Mouse (Mus musculus) CH12.LX (cell line): ENCODE results near the gene Bex6. TPM values are rescaled to one million over a fixed set of nuclear protein-coding genes. Genes with fewer than 3 reads are reported as not detected.
A peak's percentile ranks its signal among the peaks of the same experiment; 100 is the strongest.

Experiments used
- DNase-seq: peaks from one replicate; pipeline ENCODE4 v3.0.0-alpha.2; 2013; ENCODE audit errors: extremely low read depth
- H3K27ac ChIP-seq: 2 replicates; pipeline ENCODE4 v1.5.1; 2012; ENCODE audit warnings: low read depth, mild to moderate bottlenecking, control low read depth, moderate library complexity; ENCODE audit not compliant: insufficient read depth
- H3K27me3 ChIP-seq: replicated peaks from 2 replicates; pipeline ENCODE3; 2012; ENCODE audit warnings: inconsistent platforms
- H3K36me3 ChIP-seq, 2 experiments: replicated peaks in 1 of 2; 2 replicates each; pipeline versions ENCODE3 to v1.6.1; 2012; ENCODE audit warnings: inconsistent platforms in 1 of 2, low read length in 1 of 2, mild to moderate bottlenecking in 1 of 2, mixed read lengths in 1 of 2, moderate library complexity in 1 of 2; ENCODE audit not compliant: control insufficient read depth in 1 of 2, insufficient read depth in 1 of 2
- H3K4me1 ChIP-seq, 2 experiments: 2 replicates each; pipeline ENCODE4 v1.6.1; 2012; ENCODE audit warnings: inconsistent platforms in 1 of 2, moderate library complexity in 1 of 2; ENCODE audit not compliant: insufficient read depth in 2 of 2, control insufficient read depth in 1 of 2
- H3K4me2 ChIP-seq: 2 replicates; pipeline ENCODE4 v1.6.1; 2012; ENCODE audit warnings: low read depth, mild to moderate bottlenecking, control low read depth; ENCODE audit not compliant: poor library complexity, insufficient read depth, severe bottlenecking
- H3K4me3 ChIP-seq, 3 experiments: fragments of 150-350 bp in 1 of 3; sonication (generic) in 1 of 3; replicated peaks in 1 of 3; 2 replicates each; pipeline versions ENCODE3 to v1.5.1; 2011 to 2012; ENCODE audit warnings: low read depth in 2 of 3, low read length in 2 of 3, mild to moderate bottlenecking in 2 of 3, moderate library complexity in 2 of 3, control low read depth in 1 of 3, improper control_type of control experiment in 1 of 3, inconsistent platforms in 1 of 3, mixed read lengths in 1 of 3; ENCODE audit not compliant: poor library complexity in 1 of 3
- H3K79me2 ChIP-seq: replicated peaks from 2 replicates; pipeline ENCODE4 v1.6.1; 2012; ENCODE audit warnings: mild to moderate bottlenecking, moderate library complexity; ENCODE audit not compliant: control insufficient read depth, poor library complexity, insufficient read depth, severe bottlenecking; ENCODE audit errors: extremely low read depth
- H3K9ac ChIP-seq: 2 replicates; pipeline ENCODE4 v1.6.1; 2012; ENCODE audit warnings: low read depth, mild to moderate bottlenecking, control low read depth, moderate library complexity; ENCODE audit not compliant: insufficient read depth
- H3K9me3 ChIP-seq: replicated peaks from 2 replicates; pipeline ENCODE3; 2012; ENCODE audit warnings: low read length, inconsistent platforms, mixed read lengths
- BHLHE40 ChIP-seq: IDR thresholded peaks from 2 replicates; pipeline ENCODE4 v1.6.1; 2011; ENCODE audit warnings: mild to moderate bottlenecking, low read depth, low read length, improper control_type of control experiment
- CHD2 ChIP-seq: IDR thresholded peaks from 2 replicates; pipeline ENCODE4 v1.6.1; 2011; ENCODE audit warnings: low read length, improper control_type of control experiment
- CTCF ChIP-seq, 2 experiments: IDR thresholded peaks in 1 of 2; conservative IDR thresholded peaks in 1 of 2; 2 replicates each; pipeline ENCODE4 v1.5.1; 2011 to 2012; ENCODE audit warnings: low read depth in 2 of 2, low read length in 2 of 2, improper control_type of control experiment in 1 of 2, inconsistent platforms in 1 of 2, mild to moderate bottlenecking in 1 of 2, moderate library complexity in 1 of 2
- E2F4 ChIP-seq: IDR thresholded peaks from 2 replicates; pipeline ENCODE4 v1.6.1; 2011; ENCODE audit warnings: low read depth, low read length, improper control_type of control experiment; ENCODE audit not compliant: insufficient replicate concordance
- EP300 ChIP-seq: IDR thresholded peaks from 2 replicates; pipeline ENCODE4 v1.6.1; 2011; ENCODE audit warnings: low read length, improper control_type of control experiment
- GABPA ChIP-seq: IDR thresholded peaks from 2 replicates; pipeline ENCODE4 v1.6.1; 2012; ENCODE audit warnings: low read depth, low read length, improper control_type of control experiment, inconsistent platforms; ENCODE audit not compliant: insufficient replicate concordance
- HCFC1 ChIP-seq: IDR thresholded peaks from 2 replicates; pipeline ENCODE4 v1.6.1; 2012; ENCODE audit warnings: low read depth, mild to moderate bottlenecking, inconsistent platforms, low read length, improper control_type of control experiment
- IRF4 ChIP-seq: IDR thresholded peaks from 2 replicates; pipeline ENCODE4 v1.6.1; 2014; ENCODE audit warnings: low read depth, mild to moderate bottlenecking, inconsistent platforms, low read length, improper control_type of control experiment
- JUN ChIP-seq: IDR thresholded peaks from 2 replicates; pipeline ENCODE4 v1.6.1; 2011; ENCODE audit warnings: low read depth, mild to moderate bottlenecking, low read length, improper control_type of control experiment, moderate library complexity; ENCODE audit not compliant: insufficient read depth
- JUND ChIP-seq: conservative IDR thresholded peaks from 2 replicates; pipeline ENCODE4 v1.6.1; 2011; ENCODE audit warnings: low read depth, low read length, improper control_type of control experiment
- KAT2A ChIP-seq: IDR thresholded peaks from 2 replicates; pipeline ENCODE4 v1.6.1; 2012; ENCODE audit warnings: low read length, improper control_type of control experiment, inconsistent platforms; ENCODE audit not compliant: insufficient replicate concordance
- MAX ChIP-seq: IDR thresholded peaks from 2 replicates; pipeline ENCODE4 v1.6.1; 2011; ENCODE audit warnings: low read length, improper control_type of control experiment
- MEF2A ChIP-seq: IDR thresholded peaks from 2 replicates; pipeline ENCODE4 v1.6.1; 2014; ENCODE audit warnings: low read depth, mild to moderate bottlenecking, inconsistent platforms, low read length, improper control_type of control experiment, borderline replicate concordance
- MXI1 ChIP-seq: IDR thresholded peaks from 2 replicates; pipeline ENCODE4 v1.6.1; 2011; ENCODE audit warnings: mild to moderate bottlenecking, low read depth, low read length, improper control_type of control experiment
- NELFE ChIP-seq: IDR thresholded peaks from 2 replicates; pipeline ENCODE4 v1.6.1; 2011; ENCODE audit warnings: low read depth, low read length, improper control_type of control experiment
- NRF1 ChIP-seq: IDR thresholded peaks from 2 replicates; pipeline ENCODE4 v1.6.1; 2014; ENCODE audit warnings: low read depth, mild to moderate bottlenecking, inconsistent platforms, low read length, improper control_type of control experiment, moderate library complexity
- POLR2A ChIP-seq: IDR thresholded peaks from 2 replicates; pipeline ENCODE4 v1.6.1; 2011; ENCODE audit warnings: low read depth, mild to moderate bottlenecking, improper control_type of control experiment, low read length
- POLR2AphosphoS2 ChIP-seq: IDR thresholded peaks from 2 replicates; pipeline ENCODE4 v1.6.1; 2011; ENCODE audit warnings: low read depth, low read length, improper control_type of control experiment
- RAD21 ChIP-seq: IDR thresholded peaks from 2 replicates; pipeline ENCODE4 v1.6.1; 2011; ENCODE audit warnings: low read depth, mild to moderate bottlenecking, low read length, improper control_type of control experiment, moderate library complexity
- SIN3A ChIP-seq: IDR thresholded peaks from 2 replicates; pipeline ENCODE4 v1.6.1; 2012; ENCODE audit warnings: low read length, improper control_type of control experiment, inconsistent platforms
- SMC3 ChIP-seq: IDR thresholded peaks from 2 replicates; pipeline ENCODE4 v1.6.1; 2011; ENCODE audit warnings: low read depth, low read length, improper control_type of control experiment
- TBP ChIP-seq: conservative IDR thresholded peaks from 2 replicates; pipeline ENCODE4 v1.6.1; 2011; ENCODE audit warnings: low read depth, low read length, improper control_type of control experiment
- TCF12 ChIP-seq: IDR thresholded peaks from 2 replicates; pipeline ENCODE4 v1.6.1; 2014; ENCODE audit warnings: low read depth, mild to moderate bottlenecking, inconsistent platforms, low read length, improper control_type of control experiment
- USF1 ChIP-seq: IDR thresholded peaks from 2 replicates; pipeline ENCODE4 v1.6.1; 2014; ENCODE audit warnings: low read depth, mild to moderate bottlenecking, inconsistent platforms, low read length, improper control_type of control experiment
- ZKSCAN1 ChIP-seq: IDR thresholded peaks from 2 replicates; pipeline ENCODE4 v1.6.1; 2012; ENCODE audit warnings: low read depth, inconsistent platforms, low read length, improper control_type of control experiment, borderline replicate concordance
- ZMIZ1 ChIP-seq: IDR thresholded peaks from 2 replicates; pipeline ENCODE4 v1.6.1; 2012; ENCODE audit warnings: low read depth, mild to moderate bottlenecking, inconsistent platforms, low read length, improper control_type of control experiment
- dilution Hi-C: fragments of 300-500 bp; cut with MboI; formaldehyde crosslinking; loops from 2 replicates; pipeline ENCODE4 v1.14.3; 2020; ENCODE audit warnings: low sequenced_read_pairs; ENCODE audit not compliant: extremely low pct_unique_long_range_greater_than_20kb, extremely low pct_ligation_motif_present
- in situ Hi-C: fragments of 300-500 bp; cut with MboI; formaldehyde crosslinking; loops from 3 replicates; pipeline ENCODE4 v1.14.3; 2019; ENCODE audit warnings: low sequenced_read_pairs, low pct_ligation_motif_present, low pct_unique_long_range_greater_than_20kb, mixed read lengths
- polyA plus RNA-seq: library from polyadenylated mRNA; unstranded; fragments of >175 nt; gene quantifications from 2 replicates; pipeline ENCODE4 v1.2.1, GENCODE M21; 2012; ENCODE audit warnings: low read depth; ENCODE audit not compliant: insufficient read length
- total RNA-seq, 2 experiments: library from RNA; depleted of rRNA; stranded (reverse); fragments of 300-350 nt in 1 of 2; fragments of >200 nt in 1 of 2; gene quantifications; 2 replicates each; pipeline ENCODE4 v1.2.3; 2012 to 2014

The Bex6 gene
- total and polyA plus RNA-seq, 3 experiments, result not detected

DNA sequence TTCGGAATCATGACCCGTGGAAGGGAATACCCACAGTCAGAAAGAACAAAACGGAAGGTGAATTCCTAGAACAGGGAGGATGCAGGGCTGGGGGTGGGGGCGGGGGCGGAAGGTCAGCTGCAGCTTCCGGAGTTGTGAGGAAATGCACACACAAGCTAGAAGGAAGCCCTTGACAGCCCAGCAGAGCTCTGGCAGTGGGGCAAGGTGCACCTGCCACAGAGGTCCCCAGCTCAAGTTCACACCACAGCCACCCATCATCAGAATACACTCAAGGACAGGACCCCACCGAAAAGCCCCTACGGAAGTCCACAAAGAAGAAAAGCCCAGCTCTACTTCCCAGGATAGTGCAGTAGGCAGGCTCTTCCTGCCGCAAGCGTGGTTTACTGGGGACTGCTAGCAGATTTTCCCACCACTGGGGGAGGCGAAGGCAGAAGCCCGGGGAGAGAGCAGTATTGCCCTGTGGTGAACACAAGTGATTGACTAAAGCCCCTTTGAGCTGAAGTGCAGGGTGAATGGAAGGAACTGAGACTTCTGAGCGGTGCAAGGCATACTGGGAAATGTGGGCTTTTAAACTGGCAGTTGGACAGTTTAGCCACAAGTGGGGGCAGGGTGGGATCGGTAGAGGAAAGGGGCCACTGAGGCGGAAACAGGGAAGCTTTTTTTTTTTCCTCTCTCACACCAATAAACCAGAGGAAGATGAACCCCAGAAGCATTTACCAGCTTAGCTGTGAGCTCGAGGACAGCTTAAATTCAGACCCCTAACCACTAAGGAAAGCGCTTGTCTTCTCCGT lies 2.5 kb upstream of the Bex6 start (continued):
- TF ChIP-seq ZKSCAN1 (no peak), TBP (peak; percentile 61; the same call in 1 of the 2 replicates), CTCF (conservative IDR thresholded peaks at IDR 0.05 in 1 of 2, IDR thresholded peaks at IDR 0.05 in 1 of 2; ENCODE audit: low read depth in 2 of 2, low read length in 2 of 2) (peak in 1 of 2 experiments; percentile 8; a peak in 1 of 4 replicates), JUND (0 out of 2 replicates have a peak, but pooled peaks have one; percentile 34), KAT2A (no peak), POLR2A (peak; percentile 89), NELFE (peak; percentile 78), RAD21 (no peak; the same call in none of the 2 replicates), IRF4 (peak; percentile 79), POLR2AphosphoS2 (0 out of 2 replicates have a peak, but pooled peaks have one; percentile 24), MAX (no peak; the same call in none of the 2 replicates), MEF2A (peak; percentile 73)

DNA sequence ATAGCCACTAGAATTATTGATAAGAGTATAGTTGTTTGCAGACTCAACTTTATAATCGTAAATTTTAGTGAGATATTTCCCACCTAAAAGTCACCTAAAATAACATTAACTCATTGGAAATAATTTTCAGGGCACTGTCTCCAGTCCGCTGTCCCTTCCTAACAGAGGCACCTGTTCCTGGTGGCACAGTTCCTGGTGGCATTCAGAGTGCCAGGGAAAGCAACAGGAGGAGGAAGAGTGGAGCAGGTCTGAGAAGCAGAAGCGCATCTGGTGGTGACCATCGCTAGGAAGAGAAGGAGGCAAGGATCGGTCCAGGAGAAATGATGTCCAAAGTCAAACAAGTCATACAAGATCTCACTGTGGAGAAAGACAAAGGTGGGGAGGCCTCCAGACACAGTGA lies 6.4 kb downstream of the Bex6 start:
- H3K27ac ChIP-seq, result no peak overlapping the region
- H3K4me1 ChIP-seq, result peaks cover 5 to 18% of the 10 kb centered on the region in 2 experiments; a peak in 3 of 4 replicates
- H3K36me3 ChIP-seq, result no peaks in the 10 kb centered on the region
- TF ChIP-seq SIN3A, result no peak
- TF ChIP-seq E2F4, result no peak
- TF ChIP-seq CHD2, result no peak
- no peak for TF ChIP-seq BHLHE40
- no peak for TF ChIP-seq JUN
- TF ChIP-seq GABPA, result no peak
- no peak for TF ChIP-seq NRF1
- peaks cover 15% of the 10 kb centered on the region for H3K27me3 ChIP-seq
- in situ Hi-C loops (no loop called here), dilution Hi-C loops (no loop called here)
- no peak overlapping the region for H3K4me2 ChIP-seq
- no peaks in the 10 kb centered on the region for H3K79me2 ChIP-seq
- H3K4me3 ChIP-seq, result no peak overlapping the region
- H3K9me3 ChIP-seq, result peaks cover 3% of the 10 kb centered on the region
- no peak overlapping the region for H3K9ac ChIP-seq
- no peak for DNase-seq

DNA sequence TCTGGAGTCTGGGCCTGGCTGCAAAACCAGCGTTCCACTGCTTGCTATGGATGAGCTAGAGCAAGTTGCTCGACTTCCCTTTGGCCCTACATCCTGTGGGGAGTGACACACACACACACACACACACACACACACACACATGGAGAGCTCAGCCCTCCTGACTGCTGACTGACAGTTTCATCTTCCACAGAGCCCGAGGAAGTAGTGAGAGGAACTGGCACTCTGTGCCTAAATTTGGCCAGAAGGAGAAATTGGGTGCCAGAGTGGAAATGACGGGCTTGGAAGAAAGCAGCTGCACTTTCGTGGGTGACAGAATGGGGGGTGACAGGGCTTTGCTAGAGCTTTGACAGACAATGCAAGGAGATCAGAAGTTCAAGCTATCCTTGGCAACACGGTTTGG lies 9.5 kb downstream of the Bex6 start:
- no peaks in the 10 kb centered on the region for H3K79me2 ChIP-seq
- dilution Hi-C loops (no loop called here), in situ Hi-C loops (no loop called here)
- TF ChIP-seq ZMIZ1 (no peak), MXI1 (no peak), JUND (no peak), SMC3 (no peak), USF1 (no peak), EP300 (no peak), IRF4 (no peak), HCFC1 (no peak), TCF12 (no peak), ZKSCAN1 (no peak), KAT2A (no peak)
- H3K36me3 ChIP-seq, result no peaks in the 10 kb centered on the region
- peaks cover 3% of the 10 kb centered on the region for H3K9me3 ChIP-seq
- peaks cover 5 to 18% of the 10 kb centered on the region in 2 experiments; a peak in 3 of 4 replicates for H3K4me1 ChIP-seq
- H3K27me3 ChIP-seq, result peaks cover 15% of the 10 kb centered on the region
- H3K4me2 ChIP-seq, result peak overlapping the region; percentile 47
- H3K4me3 ChIP-seq, result no peak overlapping the region
- no peak for DNase-seq
- H3K9ac ChIP-seq, result no peak overlapping the region
- no peak overlapping the region for H3K27ac ChIP-seq
